Mouse (Mus musculus): ENCODE data around the gene Krtap8-1.

DNA sequence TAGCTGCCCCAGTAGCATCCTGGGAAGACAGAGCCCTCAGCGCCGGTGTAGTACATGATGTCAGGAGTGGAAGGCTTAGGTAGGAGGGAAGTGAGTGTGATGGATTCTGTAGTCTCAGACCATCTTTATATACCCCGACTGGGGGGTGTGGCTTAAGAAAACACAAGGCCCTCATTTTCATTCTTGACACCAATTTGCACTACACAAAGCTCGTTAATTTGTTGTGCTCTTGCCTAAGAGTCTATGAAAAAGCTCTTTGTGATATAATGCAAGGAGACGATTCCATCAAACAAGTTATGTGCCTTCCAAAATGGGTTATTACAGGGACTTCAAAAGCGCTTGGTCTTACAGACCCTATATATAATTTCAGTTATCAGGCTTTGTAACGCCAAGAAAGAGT lies at the start of gene Krtap8-1:
- TF ChIP-seq POLR2A (IDR thresholded peaks at IDR 0.05; ENCODE audit: borderline replicate concordance, insufficient read depth, low read length) (no peak), CTCF (IDR thresholded peaks at IDR 0.05; ENCODE audit: borderline replicate concordance, insufficient read depth, low read depth, low read length) (no peak)
